Mouse (Mus musculus) kidney, embryonic 16.5 days (tissue): ENCODE results near the gene Taar9. TPM values are rescaled to one million over a fixed set of nuclear protein-coding genes. Genes with fewer than 3 reads are reported as not detected.
A peak's percentile ranks its signal among the peaks of the same experiment; 100 is the strongest.
"Not testable (repeated sequence)": the region's sequence is repeated elsewhere in the genome, so short reads cannot be mapped to it uniquely, and the experiment has no call there.

Experiments used
- ATAC-seq: fragments of 200-750 bp; cut with Nextera tagmentation; 2 replicates; pipeline ENCODE4 v1.8.0; 2017; ENCODE audit warnings: moderate TSS enrichment; ENCODE audit not compliant: low FRiP score, low TSS enrichment
- H3K27ac ChIP-seq: fragments of 300-500 bp; sonication (generic); 2 replicates; pipeline ENCODE4 v1.5.1; 2014; ENCODE audit warnings: low read length
- H3K27me3 ChIP-seq: fragments of 300-500 bp; sonication (generic); 2 replicates; pipeline ENCODE4 v1.6.1; 2014; ENCODE audit warnings: low read length, control low read depth, mixed read lengths; ENCODE audit not compliant: insufficient read depth
- H3K36me3 ChIP-seq: fragments of 300-500 bp; sonication (generic); 2 replicates; pipeline ENCODE4 v1.6.1; 2014; ENCODE audit warnings: low read length, control low read depth, mixed read lengths; ENCODE audit not compliant: insufficient read depth
- H3K4me1 ChIP-seq: fragments of 300-500 bp; sonication (generic); 2 replicates; pipeline ENCODE4 v1.6.1; 2014; ENCODE audit warnings: low read length, control low read depth, mixed read lengths; ENCODE audit not compliant: insufficient read depth
- H3K4me2 ChIP-seq: fragments of 300-500 bp; sonication (generic); replicated peaks from 2 replicates; pipeline ENCODE4 v1.6.1; 2014; ENCODE audit warnings: low read depth, low read length
- H3K4me3 ChIP-seq: fragments of 300-500 bp; sonication (generic); 2 replicates; pipeline ENCODE4 v1.5.1; 2014; ENCODE audit warnings: mild to moderate bottlenecking, low read length
- H3K9ac ChIP-seq: fragments of 300-500 bp; sonication (generic); replicated peaks from 2 replicates; pipeline ENCODE4 v1.6.1; 2014; ENCODE audit warnings: low read length
- H3K9me3 ChIP-seq: fragments of 300-500 bp; sonication (generic); 2 replicates; pipeline ENCODE4 v1.6.1; 2016; ENCODE audit warnings: low read length, control low read depth
- WGBS: fragments of 180-500 bp; shearing (Covaris S2); extraction: QIAGEN DNeasy Blood & Tissue Kit; methylation state at CpG from one replicate; pipeline ENCODE4 v1.1.7; 2014; 5-methylcytosine and 5-hydroxymethylcytosine counted together
- polyA plus RNA-seq: library from polyadenylated mRNA; unstranded; fragments of >200 nt; fragmentation: Nextera tagmentation; extraction: Ambion mirVana; gene quantifications from 2 replicates; pipeline ENCODE4 v1.2.1, GENCODE M21; 2015

Gene Taar9
- polyA plus RNA-seq, 1 experiment from 2014 or later, result not detected

GRCm38 (mm10) chr10:24131451-24132262, 22.3 kb upstream of the Taar9 start:
- no peaks in the 10 kb centered on the region for H3K36me3 ChIP-seq
- peak overlapping the region; percentile 37 for H3K4me3 ChIP-seq
- H3K4me1 ChIP-seq, result peaks cover 10% of the 10 kb centered on the region; the same call in 1 of the 2 replicates
- H3K9me3 ChIP-seq, result no peaks in the 10 kb centered on the region
- peak overlapping the region; percentile 50; the same call in 1 of the 2 replicates for H3K9ac ChIP-seq
- H3K27ac ChIP-seq, result peak overlapping the region; percentile 72; the same call in 1 of the 2 replicates
- WGBS, result 20% methylated on average over 9 of the region's 9 CpGs
- H3K27me3 ChIP-seq, result no peaks in the 10 kb centered on the region
- peak overlapping the region; percentile 48 for H3K4me2 ChIP-seq
- peak; percentile 89 for ATAC-seq

DNA sequence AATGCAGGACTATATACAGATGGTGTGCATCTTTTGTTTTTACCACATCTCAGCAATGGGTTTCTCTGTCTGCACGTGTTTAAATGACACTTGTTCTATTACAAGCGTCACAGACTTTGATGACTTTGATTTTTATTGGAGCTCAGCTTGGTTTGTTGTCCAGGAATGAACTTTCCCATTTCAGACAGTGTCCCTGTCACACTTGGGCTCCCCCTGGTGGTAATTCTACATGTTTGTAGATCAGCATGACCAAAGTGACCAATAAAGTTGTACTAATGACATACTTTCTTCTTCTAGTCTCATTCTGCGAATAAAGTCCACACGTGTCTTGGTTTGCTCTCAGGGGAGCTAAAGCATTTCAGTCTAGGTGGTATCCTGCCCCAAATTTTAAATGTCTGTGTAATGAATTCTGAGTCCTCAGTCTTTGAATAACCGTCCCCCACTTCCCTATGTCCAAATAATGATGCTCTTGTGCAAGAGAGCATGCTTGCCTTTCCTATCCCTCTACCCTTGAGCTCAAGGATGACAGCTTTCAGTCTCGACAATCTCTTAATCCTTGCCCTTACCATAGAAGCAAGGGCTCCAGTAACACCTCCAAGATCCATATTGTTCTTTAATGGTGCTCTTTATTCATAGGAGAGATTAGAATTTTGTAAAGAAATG, 1.9 kb upstream of the Taar9 start:
- no peak overlapping the region for H3K4me3 ChIP-seq
- no peak for ATAC-seq
- peaks cover 6% of the 10 kb centered on the region for H3K9me3 ChIP-seq
- H3K9ac ChIP-seq, result no peak overlapping the region
- no peaks in the 10 kb centered on the region for H3K27me3 ChIP-seq
- H3K27ac ChIP-seq, result no peak overlapping the region
- 52% methylated on average over 6 of the region's 6 CpGs for WGBS
- no peaks in the 10 kb centered on the region for H3K36me3 ChIP-seq
- no peak overlapping the region for H3K4me2 ChIP-seq
- H3K4me1 ChIP-seq, result no peaks in the 10 kb centered on the region

GRCm38 (mm10) chr10:24108236-24108635, 1.1 kb downstream of the Taar9 start:
- ATAC-seq, result no peak
- 69% methylated on average over 3 of the region's 3 CpGs for WGBS
- no peaks in the 10 kb centered on the region for H3K27me3 ChIP-seq

DNA sequence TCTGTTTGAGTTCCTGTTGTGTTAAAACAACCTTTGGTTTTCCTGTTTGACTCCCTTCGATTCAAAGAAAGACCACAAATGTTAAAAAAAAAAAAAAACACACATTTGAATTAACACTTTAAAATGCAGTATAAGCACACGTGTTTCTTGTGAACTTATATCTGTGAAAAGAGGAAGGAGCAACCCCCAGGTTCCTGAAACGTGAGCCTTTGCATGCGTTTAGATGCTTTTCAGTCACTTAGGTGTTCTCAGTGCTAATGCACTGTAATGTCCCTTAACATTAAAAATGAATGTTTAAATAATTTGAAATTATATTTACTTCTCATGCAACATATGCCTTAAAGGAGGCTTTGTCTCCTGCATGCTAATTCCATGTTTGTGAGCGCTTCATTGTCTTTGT, 1.6 kb downstream of the Taar9 start:
- no peak for ATAC-seq
- Histone ChIP-seq H3K36me3 (no peaks in the 10 kb centered on the region), H3K27ac (no peak overlapping the region), H3K27me3 (no peaks in the 10 kb centered on the region), H3K4me3 (no peak overlapping the region), H3K9ac (no peak overlapping the region), H3K4me1 (no peaks in the 10 kb centered on the region), H3K4me2 (no peak overlapping the region), H3K9me3 (no peaks in the 10 kb centered on the region)
- 49% methylated on average over 5 of the region's 5 CpGs for WGBS

More at GRCm38 (mm10) chr10:24108236-24108635, 1.1 kb downstream of the Taar9 start:
- Histone ChIP-seq H3K9me3 (no peaks in the 10 kb centered on the region), H3K4me2 (no peak overlapping the region), H3K4me1 (no peaks in the 10 kb centered on the region), H3K9ac (no peak overlapping the region), H3K36me3 (no peaks in the 10 kb centered on the region), H3K4me3 (no peak overlapping the region), H3K27ac (no peak overlapping the region)

DNA sequence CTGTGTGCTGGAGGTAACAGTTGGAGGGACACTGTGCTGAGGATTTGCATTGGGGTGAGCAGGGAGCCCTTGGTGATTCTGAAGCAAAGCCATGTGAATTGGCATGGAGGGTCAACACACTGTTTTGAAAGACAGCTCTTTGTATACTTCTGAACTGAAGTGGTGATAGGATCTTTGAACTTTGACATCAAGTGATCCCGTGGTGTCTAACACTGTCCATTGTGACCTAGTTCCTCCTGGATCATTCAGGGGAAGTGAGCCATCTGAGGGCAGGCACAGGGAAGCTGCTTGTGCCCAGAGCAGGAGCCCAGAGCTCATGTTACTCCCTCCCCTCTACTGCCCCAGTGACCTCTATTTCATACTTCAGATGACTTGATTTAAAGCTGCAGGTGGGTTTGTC, 6.0 kb downstream of the Taar9 start:
- not testable (repeated sequence) for H3K27ac ChIP-seq, H3K9ac ChIP-seq, H3K27me3 ChIP-seq, H3K4me1 ChIP-seq, ATAC-seq, H3K9me3 ChIP-seq, H3K36me3 ChIP-seq, H3K4me3 ChIP-seq, H3K4me2 ChIP-seq
- WGBS, result 8% methylated on average over 1 of the region's 1 CpGs

GRCm38 (mm10) chr10:24101812-24102211, 7.5 kb downstream of the Taar9 start, which contains the start of gene Taar8c:
TSS of gene Taar8c (minus strand) at chr10:24101912.
- H3K36me3 ChIP-seq, H3K9ac ChIP-seq, ATAC-seq, H3K4me3 ChIP-seq, H3K4me2 ChIP-seq, H3K27me3 ChIP-seq, H3K27ac ChIP-seq, H3K4me1 ChIP-seq, H3K9me3 ChIP-seq: not testable (repeated sequence)
- WGBS, result 80% methylated on average over 1 of the region's 3 CpGs

DNA sequence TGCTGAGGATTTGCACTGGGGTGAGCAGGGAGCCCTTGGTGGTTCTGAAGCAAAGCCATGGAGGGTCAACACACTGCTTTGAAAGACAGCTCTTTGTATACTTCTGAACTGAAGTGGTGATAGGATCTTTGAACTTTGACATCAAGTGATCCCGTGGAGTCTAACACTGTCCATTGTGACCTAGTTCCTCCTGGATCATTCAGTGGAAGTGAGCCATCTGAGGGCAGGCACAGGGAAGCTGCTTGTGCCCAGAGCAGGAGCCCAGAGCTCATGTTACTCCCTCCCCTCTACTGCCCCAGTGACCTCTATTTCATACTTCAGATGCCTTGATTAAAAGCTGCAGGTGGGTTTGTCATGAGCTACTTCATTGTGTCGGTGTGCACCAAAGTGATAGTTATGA, 12.3 kb downstream of the Taar9 start:
- not testable (repeated sequence) for H3K36me3 ChIP-seq, H3K9ac ChIP-seq, ATAC-seq, H3K27ac ChIP-seq, H3K4me2 ChIP-seq, H3K27me3 ChIP-seq, H3K4me3 ChIP-seq, H3K9me3 ChIP-seq, H3K4me1 ChIP-seq
- WGBS, result 43% methylated on average over 2 of the region's 2 CpGs

DNA sequence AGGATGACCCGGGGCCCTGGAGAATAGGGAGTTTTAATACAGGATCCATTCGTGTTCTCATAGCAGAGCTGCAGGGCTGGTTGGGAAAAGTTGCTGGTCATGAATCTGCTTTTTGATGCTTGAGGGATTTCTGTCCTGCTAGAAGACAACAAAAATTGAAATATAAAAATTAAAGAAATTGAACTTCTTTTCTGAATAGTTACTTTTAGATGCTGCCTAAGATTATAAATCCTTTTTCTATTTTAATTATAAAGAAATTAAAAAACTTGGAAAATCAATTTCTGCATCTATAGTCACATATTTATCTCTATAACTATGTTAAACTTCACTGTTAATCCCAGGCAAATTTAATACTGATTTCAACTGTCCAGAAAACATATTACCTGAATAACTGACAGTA, 17.1 kb downstream of the Taar9 start, which contains the start of gene Taar8b:
TSS of gene Taar8b (minus strand) at position 101 of the 400 bp plus-strand sequence.
- Histone ChIP-seq H3K4me3 (no peak within 1 kb of the TSS), H3K4me2 (no peak within 1 kb of the TSS), H3K9ac (no peak within 1 kb of the TSS), H3K27me3 (no peaks in the 10 kb centered on the region), H3K27ac (no peak within 1 kb of the TSS), H3K9me3 (no peaks in the 10 kb centered on the region), H3K36me3 (no peaks in the 10 kb centered on the region), H3K4me1 (no peaks in the 10 kb centered on the region)
- ATAC-seq, result no peak
- 73% methylated on average over 2 of the region's 2 CpGs for WGBS

DNA sequence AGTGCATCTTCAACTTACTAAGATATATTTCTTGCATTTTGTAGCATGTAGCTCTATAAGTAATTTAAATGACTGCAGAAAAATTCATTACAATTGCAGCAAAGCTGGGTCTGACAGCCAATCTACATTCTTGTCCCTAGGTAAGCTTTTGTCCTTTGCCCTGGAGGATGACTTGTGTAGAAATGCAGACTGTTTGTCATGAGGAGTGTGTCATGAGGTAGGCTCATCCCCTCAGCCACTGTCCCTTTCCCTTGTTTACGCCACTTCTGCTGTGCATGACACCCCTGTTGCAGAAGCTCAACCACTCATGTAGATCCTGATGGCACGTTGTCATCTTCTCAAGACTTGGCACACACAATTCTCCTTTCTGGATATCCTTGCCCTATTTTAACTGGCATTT, 22.2 kb downstream of the Taar9 start:
- 91% methylated on average over 2 of the region's 2 CpGs for WGBS
- no peak overlapping the region for H3K27ac ChIP-seq
- no peak overlapping the region for H3K4me3 ChIP-seq
- no peak overlapping the region for H3K4me2 ChIP-seq
- no peaks in the 10 kb centered on the region for H3K4me1 ChIP-seq
- no peaks in the 10 kb centered on the region for H3K27me3 ChIP-seq
- no peaks in the 10 kb centered on the region for H3K36me3 ChIP-seq
- no peak for ATAC-seq
- H3K9ac ChIP-seq, result no peak overlapping the region
- no peaks in the 10 kb centered on the region for H3K9me3 ChIP-seq

DNA sequence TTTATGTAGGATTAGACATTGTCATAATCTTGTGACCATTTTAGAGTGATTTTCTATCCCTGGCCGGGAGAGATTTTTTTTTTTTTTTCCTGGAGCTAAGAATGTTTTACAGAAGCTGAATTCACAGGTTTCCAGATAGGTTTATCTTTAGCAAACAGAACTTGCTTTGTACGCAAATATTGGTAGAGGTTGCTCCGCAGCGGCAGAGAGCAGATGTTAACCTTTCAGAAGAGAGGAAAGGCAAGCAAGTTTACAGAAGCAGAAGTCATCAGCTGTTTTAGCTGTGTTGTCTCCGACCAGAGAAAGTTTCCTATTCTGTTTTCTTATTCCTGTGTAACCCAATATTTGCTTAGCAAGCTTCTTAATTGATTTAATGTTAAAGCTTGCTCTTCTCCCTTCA, 22.8 kb downstream of the Taar9 start:
- Histone ChIP-seq H3K4me1 (no peaks in the 10 kb centered on the region), H3K36me3 (no peaks in the 10 kb centered on the region), H3K9ac (no peak overlapping the region), H3K9me3 (no peaks in the 10 kb centered on the region), H3K4me2 (no peak overlapping the region), H3K27me3 (no peaks in the 10 kb centered on the region), H3K4me3 (no peak overlapping the region), H3K27ac (no peak overlapping the region)
- ATAC-seq, result no peak
- 67% methylated on average over 5 of the region's 5 CpGs for WGBS
